Mouse (Mus musculus) lung, postnatal 0 days (tissue): ENCODE measurements around the gene Cnot10.

Experiments used
- CTCF ChIP-seq: IDR thresholded peaks from 2 replicates; pipeline ENCODE4 v1.5.1; 2016; ENCODE audit warnings: antibody characterized with exemption, mild to moderate bottlenecking
- EP300 ChIP-seq: IDR thresholded peaks from 2 replicates; pipeline ENCODE4 v1.6.1; 2016; ENCODE audit warnings: antibody characterized with exemption, mild to moderate bottlenecking, control low read depth

DNA sequence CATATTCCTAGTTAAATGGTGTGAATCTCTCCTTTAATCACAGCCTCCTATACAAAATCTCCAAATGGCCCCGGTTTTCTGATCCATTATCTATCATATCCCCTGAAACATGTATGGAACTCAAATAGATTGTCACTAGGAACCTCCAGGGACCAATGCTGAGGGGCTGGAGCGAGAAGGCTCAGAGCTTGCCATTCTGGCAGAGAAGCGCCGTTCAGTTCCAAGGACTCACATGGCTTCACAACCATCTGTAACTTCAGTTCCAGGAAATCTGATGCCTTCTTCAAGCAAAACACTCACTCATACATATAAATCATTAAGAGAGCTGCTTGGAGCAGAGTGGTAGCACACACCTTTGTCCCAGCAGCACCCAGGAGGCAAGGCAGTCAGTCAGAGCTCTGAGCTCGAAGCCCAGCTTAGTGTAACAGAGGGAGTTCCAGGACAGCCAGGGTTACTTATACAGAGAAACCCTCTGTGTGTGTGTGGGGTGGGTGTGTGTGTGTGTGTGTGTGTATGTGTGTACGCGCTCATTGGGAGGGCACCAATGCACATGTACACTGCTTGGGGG lies 100.9 kb downstream of the Cnot10 start:
- TF ChIP-seq CTCF (no peak), EP300 (no peak)
